Mouse (Mus musculus) brain, embryonic 14.5 days (tissue): ENCODE measurements around the gene Sstr3. TPM values are rescaled to one million over a fixed set of nuclear protein-coding genes. Genes with fewer than 3 reads are reported as not detected.

Experiments used
- DNase-seq: peaks from one replicate; pipeline ENCODE4 v3.0.0-alpha.2; 2011; ENCODE audit warnings: low read depth
- CTCF ChIP-seq: fragments of 200-500 bp; IDR thresholded peaks from 2 replicates; pipeline ENCODE4 v1.5.1; 2012; ENCODE audit warnings: inconsistent platforms, mild to moderate bottlenecking, moderate library complexity, borderline replicate concordance; ENCODE audit not compliant: insufficient read depth, insufficient read length; ENCODE audit errors: extremely low read depth
- POLR2A ChIP-seq: fragments of 200-500 bp; IDR thresholded peaks from 2 replicates; pipeline ENCODE4 v1.6.1; 2012; ENCODE audit warnings: mild to moderate bottlenecking, inconsistent platforms, borderline replicate concordance; ENCODE audit not compliant: poor library complexity, insufficient read depth, insufficient read length, severe bottlenecking; ENCODE audit errors: extremely low read depth
- polyA plus RNA-seq: library from polyadenylated mRNA; depleted of rRNA; stranded (reverse); fragments of >200 nt; gene quantifications from 2 replicates; pipeline ENCODE4 v1.2.3, GENCODE M21; 2012; rRNA removed

The Sstr3 gene
- 1.5 TPM in 2 replicates for polyA plus RNA-seq

DNA sequence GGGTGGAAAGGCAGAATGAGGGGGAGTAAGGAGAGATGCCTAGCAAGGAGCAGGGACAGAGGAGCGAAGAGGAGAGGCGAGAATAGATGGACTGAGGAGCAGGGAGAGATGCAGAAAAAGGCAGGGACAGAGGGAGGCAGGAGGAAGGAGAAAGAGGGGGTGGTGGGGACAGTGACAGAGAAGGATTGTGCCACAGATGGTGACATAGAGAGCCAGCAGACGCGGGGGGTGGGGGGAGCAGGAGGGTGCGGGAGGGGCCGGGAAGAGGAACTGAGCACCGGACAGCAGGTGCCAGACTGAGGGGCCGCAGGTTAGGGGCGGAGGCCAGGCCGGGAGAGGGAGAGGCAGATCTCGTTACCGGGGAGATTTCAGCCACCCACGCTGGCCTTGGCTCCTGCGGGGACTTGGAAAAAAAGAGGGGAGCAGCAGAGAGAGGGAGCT is at the start of gene Sstr3:
Gene Sstr3, minus strand, starts transcription at position 125 of the 441 bp plus-strand sequence.
- no peak for TF ChIP-seq CTCF
- TF ChIP-seq POLR2A, result no peak
- peak; percentile 57 for DNase-seq

DNA sequence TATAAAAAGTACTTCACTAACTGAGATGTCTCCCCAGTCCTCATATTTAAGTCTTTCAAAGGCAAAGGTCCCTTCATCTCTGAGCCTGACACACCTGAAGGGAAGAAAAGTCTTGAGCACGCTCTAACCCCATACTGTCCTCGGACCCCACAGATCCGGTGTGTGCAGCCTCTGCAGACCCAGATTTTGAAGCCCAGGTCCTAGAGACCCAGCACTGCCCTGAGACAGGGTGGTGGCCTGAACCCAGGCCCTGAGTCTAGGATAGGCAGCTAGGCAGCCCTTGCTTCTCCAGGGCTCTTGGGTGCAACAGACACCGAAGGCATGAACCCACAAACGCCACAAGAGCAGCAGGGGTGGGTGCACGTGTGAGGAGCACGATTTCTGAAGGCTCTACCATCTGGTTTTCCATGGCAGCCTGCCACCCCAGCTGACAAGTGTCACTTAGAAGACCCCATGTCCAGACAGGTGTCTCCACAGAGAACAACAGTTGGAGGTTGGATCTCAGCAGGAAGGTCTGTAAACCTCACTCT is 49.5 kb upstream of the Sstr3 start:
- TF ChIP-seq POLR2A, result no peak
- no peak for TF ChIP-seq CTCF
- DNase-seq, result no peak

DNA sequence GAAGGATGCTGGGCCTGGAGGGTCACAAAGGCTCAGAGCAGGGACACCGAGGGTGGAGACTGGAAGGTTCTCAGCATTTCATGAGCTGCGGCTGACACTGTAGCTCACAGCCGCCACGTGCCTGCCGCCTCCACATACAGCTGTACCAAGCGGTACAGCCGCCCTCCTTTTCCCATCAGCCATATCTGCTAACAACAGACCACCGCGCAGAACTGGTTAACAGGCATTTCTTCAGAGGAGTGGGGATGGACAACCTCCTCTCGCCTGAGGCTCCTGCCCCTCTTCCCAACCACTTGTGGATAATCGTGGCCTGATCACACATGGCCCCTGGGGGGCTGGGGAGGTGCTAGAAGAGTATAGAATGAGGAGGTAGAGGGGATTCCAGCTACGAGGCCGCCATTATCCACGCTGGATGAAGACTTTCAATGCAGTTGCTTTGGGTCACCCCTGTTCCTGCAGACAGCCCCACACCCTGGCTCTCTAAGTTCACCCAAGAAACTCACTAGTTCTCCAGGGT is 48.0 kb upstream of the Sstr3 start:
- TF ChIP-seq POLR2A, result no peak
- TF ChIP-seq CTCF, result no peak
- DNase-seq, result peak; percentile 23

DNA sequence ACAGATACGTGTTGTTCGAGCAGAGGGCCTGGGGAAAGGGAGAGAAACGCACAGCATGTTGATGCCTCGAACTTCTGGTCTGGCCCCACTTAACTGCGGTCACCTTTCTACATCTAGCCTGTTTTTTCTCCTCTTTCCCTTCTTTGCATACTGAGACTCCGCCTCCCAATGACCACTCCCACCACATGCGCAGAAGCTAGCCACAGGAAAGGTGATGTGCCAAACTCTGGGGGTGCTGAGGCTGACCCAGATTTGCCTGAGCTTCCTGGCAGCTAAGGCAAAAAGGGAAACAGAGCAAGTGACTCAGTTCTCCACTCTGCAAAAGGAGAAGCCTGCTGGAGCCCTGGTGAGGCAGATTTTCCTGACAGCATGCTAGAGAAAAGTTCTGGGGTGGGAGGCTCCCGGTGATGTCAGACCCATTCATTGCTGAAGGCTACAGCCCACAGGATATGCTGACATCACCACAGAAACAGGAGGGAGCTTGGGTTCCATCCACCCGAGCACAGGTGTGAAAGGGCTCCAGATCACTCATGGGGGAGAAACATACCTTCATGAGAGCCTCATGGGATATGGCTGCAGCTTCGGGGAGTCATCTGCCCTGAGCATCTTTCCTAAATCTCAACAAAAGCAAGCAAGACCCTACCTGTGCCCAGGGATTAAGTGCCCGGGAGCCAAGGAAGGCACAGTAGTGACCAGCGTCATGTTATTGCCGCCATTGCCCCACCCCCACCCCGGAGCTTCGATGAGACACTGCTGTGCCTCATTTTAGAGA is 47.4 kb upstream of the Sstr3 start:
- DNase-seq, result no peak
- TF ChIP-seq CTCF (no peak), POLR2A (no peak)

DNA sequence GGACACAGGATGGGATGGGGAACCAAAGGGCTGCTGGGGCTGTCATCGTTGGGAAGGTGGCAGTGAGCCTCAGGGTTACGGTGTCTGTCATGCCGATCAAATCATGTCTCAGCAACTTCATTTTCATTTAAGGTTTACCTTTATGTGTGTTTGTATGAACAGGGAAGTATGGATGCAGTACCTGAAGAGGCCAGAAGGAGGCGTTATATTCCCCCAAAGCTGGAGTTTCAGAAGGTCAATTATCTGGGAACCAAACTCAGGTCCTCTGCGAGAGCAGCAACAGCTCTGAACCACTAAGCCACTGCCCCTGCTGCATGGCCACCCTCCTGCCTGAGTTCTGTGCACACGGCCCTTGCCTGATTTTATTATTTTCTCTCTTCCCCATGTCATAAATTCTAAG is 46.3 kb upstream of the Sstr3 start:
- no peak for DNase-seq
- TF ChIP-seq CTCF (peak; percentile 19; the same call in 1 of the 2 replicates), POLR2A (no peak)

DNA sequence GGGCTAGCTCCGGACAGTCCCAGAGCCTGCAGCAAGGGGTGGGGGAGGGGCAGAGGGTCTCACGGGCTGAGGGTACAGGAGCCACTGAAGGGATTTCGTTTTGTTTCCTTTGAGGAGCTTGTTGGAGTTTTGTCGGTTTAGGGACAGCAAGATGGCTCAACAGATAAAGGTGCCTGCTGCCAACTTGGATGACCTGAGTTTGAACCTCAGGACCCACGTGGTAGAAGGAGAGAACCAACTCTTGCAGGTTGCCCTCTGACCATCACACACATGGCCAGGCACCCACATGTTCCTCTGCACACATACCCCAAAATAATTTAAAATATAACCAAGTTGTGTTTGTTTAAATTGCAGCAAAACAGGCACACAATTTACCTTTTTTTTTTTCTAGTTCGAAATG is 45.5 kb upstream of the Sstr3 start:
- TF ChIP-seq POLR2A (no peak), CTCF (no peak)
- no peak for DNase-seq

DNA sequence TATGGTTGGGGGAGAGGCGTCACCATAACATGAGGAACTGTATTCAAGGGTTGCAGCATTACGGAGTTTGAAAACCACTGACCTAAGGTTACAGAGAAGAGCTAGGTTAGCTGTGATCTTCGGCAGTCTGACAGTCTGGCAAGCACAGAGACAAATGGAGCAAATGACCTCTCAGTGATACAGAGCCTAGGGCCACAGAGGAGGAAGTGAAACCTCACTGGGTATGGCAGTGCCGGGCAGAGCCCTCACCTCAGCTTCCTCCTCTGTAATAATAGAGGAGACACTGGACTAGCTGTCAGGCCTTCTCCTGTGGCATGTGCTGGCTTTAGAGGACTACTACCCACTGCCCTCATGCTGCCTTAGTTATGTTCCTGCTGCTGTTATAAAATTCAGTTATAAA is 44.4 kb upstream of the Sstr3 start:
- no peak for TF ChIP-seq CTCF
- no peak for DNase-seq

DNA sequence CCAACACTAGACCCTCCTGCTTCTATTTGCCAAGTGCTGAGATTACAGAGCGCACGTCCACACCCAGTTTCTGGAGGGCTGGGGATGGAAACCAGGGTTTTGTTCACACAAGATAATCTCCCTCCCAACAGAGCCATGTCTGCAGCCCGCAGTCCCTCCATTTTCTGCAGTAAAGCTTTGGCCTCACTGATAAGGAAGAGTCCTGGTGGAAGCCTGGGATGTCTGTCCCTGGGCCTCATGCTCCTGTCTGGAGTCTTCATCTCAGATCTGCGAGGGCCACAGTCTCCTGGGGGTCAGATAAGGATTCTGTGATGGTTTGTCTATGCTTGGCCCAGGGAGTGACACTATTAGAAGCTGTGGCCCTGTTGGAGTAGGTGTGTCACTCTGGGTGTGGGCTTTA is 43.6 kb upstream of the Sstr3 start:
- DNase-seq, result no peak
- no peak for TF ChIP-seq POLR2A
- TF ChIP-seq CTCF, result no peak

DNA sequence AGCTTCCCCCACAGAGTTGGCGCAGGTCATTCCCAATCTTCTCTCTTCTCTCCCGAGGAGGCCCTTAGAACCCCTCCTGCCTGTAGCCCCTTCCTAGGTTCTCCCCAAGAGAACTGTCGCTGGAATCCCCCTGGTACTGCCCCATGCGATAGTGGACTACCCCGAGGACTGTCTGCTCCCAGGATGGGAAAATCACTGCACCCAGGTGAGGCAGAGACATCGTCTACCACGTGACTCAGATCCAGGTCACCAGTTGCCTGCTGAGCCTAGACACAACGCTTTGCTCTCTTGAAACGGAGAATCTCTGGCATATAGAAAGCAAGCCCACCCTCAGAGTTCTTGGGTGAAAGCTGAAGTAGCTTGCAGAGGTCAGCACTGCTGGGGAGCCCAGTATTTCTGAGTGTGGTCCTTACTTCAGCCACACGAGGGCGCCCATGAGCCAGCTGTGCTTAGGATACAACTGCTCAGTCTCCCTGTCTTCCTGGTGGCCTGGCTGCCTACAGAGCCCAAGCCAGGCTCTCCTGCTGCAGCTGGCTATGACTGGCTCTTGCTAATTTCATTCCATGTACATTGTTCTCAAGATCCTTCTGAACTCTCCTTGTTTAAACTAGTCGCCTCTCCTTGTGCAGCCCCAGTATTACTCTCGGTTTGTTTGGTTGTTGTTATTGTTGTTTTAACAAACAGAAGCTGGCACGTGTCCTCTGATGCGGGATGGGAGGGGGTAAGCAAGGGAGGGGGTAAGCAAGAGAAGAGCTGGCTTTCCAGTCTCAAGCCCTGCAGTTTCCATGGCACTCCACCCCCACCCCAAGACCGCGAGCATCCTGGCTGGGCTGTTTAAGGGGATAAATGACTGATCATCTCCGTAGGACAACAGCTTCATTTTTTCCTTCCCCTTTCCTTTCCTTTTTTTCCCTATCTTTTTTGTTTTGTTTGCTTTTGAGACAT is 42.8 kb upstream of the Sstr3 start:
- TF ChIP-seq POLR2A, result no peak
- peak; percentile 98 for TF ChIP-seq CTCF
- DNase-seq, result peak; percentile 90

DNA sequence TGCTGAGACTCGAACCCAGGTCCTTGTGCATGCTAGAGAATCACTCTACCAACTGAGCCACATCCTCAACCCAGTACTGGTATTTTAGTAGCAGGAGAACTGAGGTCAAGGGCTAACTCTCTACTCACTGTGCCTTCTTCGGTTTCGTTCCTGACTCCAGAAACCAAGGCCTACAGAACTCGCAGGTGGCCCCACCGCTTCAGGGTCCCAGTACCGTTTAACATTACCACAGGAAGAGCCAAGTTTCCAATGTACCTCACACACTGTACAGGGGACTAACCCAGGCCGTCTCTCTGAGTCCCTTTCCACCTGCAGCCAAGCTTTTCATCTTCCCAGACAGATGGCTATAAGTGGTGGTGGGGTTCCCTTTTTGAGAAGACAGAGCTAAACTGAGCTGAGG is 40.9 kb upstream of the Sstr3 start:
- no peak for DNase-seq
- TF ChIP-seq CTCF (no peak), POLR2A (no peak)

DNA sequence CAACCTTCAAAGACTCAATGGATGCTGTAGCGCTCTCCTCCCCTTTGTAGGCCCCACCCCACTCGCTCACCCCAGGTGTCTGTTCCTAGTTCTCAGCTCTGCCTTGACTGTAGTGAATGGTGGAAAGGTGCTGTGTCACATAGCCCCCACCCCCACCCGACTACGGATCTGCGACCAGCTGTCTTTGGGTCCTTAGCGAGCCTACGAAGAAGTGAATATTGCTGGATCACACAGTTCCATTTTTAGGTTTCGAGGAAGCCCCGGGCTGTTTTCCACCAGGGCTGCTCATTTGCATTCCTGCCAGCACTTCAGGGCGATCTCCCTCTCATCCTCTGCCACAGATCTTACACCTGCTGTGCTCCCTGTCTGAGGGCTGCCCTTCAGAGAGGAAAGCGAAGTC is 38.9 kb upstream of the Sstr3 start:
- TF ChIP-seq POLR2A, result no peak
- no peak for TF ChIP-seq CTCF
- peak; percentile 41 for DNase-seq

DNA sequence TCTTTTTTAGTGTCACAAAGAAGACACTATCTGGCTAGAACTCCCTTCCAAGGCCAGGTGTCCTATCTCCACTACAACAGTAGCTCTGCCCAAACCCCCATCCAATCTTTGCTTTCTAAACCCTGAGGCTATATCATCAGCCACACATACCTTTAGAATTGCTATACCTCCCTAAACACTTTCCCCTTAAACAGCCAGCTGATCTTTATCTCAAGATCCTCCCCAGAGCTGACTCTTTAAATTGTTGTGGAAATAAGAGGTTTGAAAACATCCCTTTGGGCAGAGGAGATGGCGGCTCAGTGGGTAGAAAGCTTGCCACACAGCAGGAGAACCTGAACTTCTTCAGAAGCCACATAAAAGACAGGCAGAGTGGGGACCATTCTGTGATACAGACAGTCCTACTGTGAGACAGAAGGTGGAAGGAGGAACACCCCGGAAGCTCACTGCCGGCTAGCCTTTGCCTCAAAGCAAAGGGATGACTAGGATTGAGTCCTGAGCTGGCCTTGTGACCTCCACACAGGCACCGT is 31.9 kb upstream of the Sstr3 start:
- no peak for DNase-seq
- TF ChIP-seq POLR2A (no peak), CTCF (no peak)
